Mouse (Mus musculus): ENCODE results near the gene Phgr1.

- TF ChIP-seq CTCF (conservative IDR thresholded peaks at IDR 0.05; ENCODE audit: low read length) = no peak
- no peak for TF ChIP-seq POU5F1 (IDR thresholded peaks at IDR 0.05; ENCODE audit: borderline replicate concordance, low read length)
These were observed at the start of gene Phgr1 for GRCm38 (mm10) chr2:118772158-118772874.
